Mouse (Mus musculus): Measurements from ENCODE around the gene Kidins220.

DNA sequence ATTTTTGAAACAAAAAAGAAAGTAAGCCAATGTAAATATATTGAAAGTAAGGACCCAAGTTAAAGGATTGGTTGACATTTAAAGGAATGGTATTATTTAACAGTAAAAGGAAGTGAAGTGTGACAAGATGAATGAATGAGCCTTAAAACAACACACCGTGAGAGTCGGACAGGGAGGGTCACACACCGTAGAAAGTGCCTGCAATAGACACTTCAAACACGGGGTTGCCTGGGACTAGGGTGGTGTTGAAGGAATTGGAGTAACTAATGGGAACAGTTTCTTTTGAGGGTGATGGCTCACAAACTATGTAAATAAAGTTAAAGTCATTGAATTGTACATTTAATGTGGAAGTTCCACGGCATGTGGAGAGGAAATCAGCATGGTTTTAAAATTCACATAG is 74.5 kb downstream of the Kidins220 start:
- TF ChIP-seq POLR2A (IDR thresholded peaks at IDR 0.05; ENCODE audit: extremely low read depth, insufficient read depth, low read length) = no peak
- TF ChIP-seq CTCF (IDR thresholded peaks at IDR 0.05; ENCODE audit: extremely low read depth, insufficient read depth, low read length) = no peak

Measured in cortical plate, adult 2 months (tissue).